Mouse (Mus musculus) embryonic facial prominence, embryonic 11.5 days (tissue): ENCODE results near the gene Tiparp. TPM values are rescaled to one million over a fixed set of nuclear protein-coding genes. Genes with fewer than 3 reads are reported as not detected.

ENCODE experiments used
- ATAC-seq: fragments of 200-750 bp; cut with Nextera tagmentation; replicated peaks from 2 replicates; pipeline ENCODE4 v1.8.0; 2017; ENCODE audit warnings: low read depth; ENCODE audit not compliant: insufficient number of reproducible peaks, low FRiP score, low TSS enrichment
- DNase-seq: peaks from one replicate; pipeline ENCODE4 v3.0.0-alpha.2; 2015; ENCODE audit warnings: low spot score
- H3K27ac ChIP-seq: fragments of 300-500 bp; sonication (generic); replicated peaks from 2 replicates; pipeline ENCODE4 v1.5.1; 2014; ENCODE audit warnings: mild to moderate bottlenecking, low read depth, low read length, control low read depth
- H3K27me3 ChIP-seq: fragments of 300-500 bp; sonication (generic); 2 replicates; pipeline ENCODE4 v1.6.1; 2014; ENCODE audit warnings: mild to moderate bottlenecking, low read length, moderate library complexity, mixed read lengths; ENCODE audit not compliant: control insufficient read depth, insufficient read depth
- H3K36me3 ChIP-seq: fragments of 300-500 bp; sonication (generic); replicated peaks from 2 replicates; pipeline ENCODE4 v1.6.1; 2014; ENCODE audit warnings: low read depth, mild to moderate bottlenecking, low read length, moderate library complexity, mixed read lengths; ENCODE audit not compliant: control insufficient read depth, insufficient read depth
- H3K4me1 ChIP-seq: fragments of 300-500 bp; sonication (generic); 2 replicates; pipeline ENCODE4 v1.6.1; 2014; ENCODE audit warnings: low read length, mixed read lengths; ENCODE audit not compliant: control insufficient read depth, insufficient read depth
- H3K4me2 ChIP-seq: fragments of 300-500 bp; sonication (generic); 2 replicates; pipeline ENCODE4 v1.6.1; 2014; ENCODE audit warnings: low read depth, mild to moderate bottlenecking, control low read depth, low read length, moderate library complexity
- H3K4me3 ChIP-seq: fragments of 300-500 bp; sonication (generic); 2 replicates; pipeline ENCODE4 v1.5.1; 2014; ENCODE audit warnings: low read depth, low read length, control low read depth
- H3K9ac ChIP-seq: fragments of 300-500 bp; sonication (generic); replicated peaks from 2 replicates; pipeline ENCODE4 v1.6.1; 2014; ENCODE audit warnings: mild to moderate bottlenecking, control low read depth, low read length
- H3K9me3 ChIP-seq: fragments of 300-500 bp; sonication (generic); replicated peaks from 2 replicates; pipeline ENCODE4 v1.6.1; 2016; ENCODE audit warnings: mild to moderate bottlenecking, low read length, inconsistent platforms, mixed read lengths; ENCODE audit not compliant: control insufficient read depth
- WGBS: fragments of 180-500 bp; shearing (Covaris S2); extraction: QIAGEN DNeasy Blood & Tissue Kit; methylation state at CpG from one replicate; pipeline ENCODE4 v1.1.7; 2014; 5-methylcytosine and 5-hydroxymethylcytosine counted together
- polyA plus RNA-seq: library from polyadenylated mRNA; unstranded; fragments of >200 nt; fragmentation: Nextera tagmentation; extraction: Ambion mirVana; gene quantifications from 2 replicates; pipeline ENCODE4 v1.2.1, GENCODE M21; 2014

The Tiparp gene
- polyA plus RNA-seq, 1 experiment from 2014 or later = 39.7 TPM

DNA sequence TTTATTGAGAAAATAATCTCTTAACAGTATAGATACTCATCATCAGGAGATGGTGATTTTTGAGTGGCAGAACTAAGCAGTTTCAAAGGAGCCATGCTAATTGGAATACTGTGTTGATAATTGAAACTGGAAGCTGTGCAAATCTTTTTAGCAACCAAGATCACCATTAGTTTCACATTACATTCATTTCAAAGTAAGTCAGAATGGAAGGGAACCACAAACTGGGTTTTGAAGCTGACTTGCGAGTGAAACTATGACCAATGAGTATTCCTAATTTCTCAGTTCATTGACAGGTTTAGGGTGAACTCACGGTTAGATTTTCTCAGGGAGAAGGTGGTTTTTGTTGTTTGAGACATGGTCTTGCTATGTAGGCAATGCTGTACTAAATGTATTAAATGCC is 6.3 kb downstream of the Tiparp start:
- Histone ChIP-seq H3K9me3 (no peaks in the 10 kb centered on the region), H3K36me3 (no peaks in the 10 kb centered on the region), H3K4me3 (no peak overlapping the region), H3K27me3 (no peaks in the 10 kb centered on the region), H3K27ac (no peak overlapping the region), H3K4me2 (no peak overlapping the region), H3K4me1 (no peaks in the 10 kb centered on the region), H3K9ac (no peak overlapping the region)
- DNase-seq (no peak), ATAC-seq (no peak)
- WGBS = 55% methylated on average over 2 of the region's 2 CpGs

- Histone ChIP-seq H3K27me3 (no peaks in the 10 kb centered on the region), H3K4me1 (no peaks in the 10 kb centered on the region), H3K4me3 (no peak overlapping the region), H3K4me2 (no peak overlapping the region), H3K9me3 (no peaks in the 10 kb centered on the region), H3K36me3 (no peaks in the 10 kb centered on the region), H3K27ac (no peak overlapping the region), H3K9ac (no peak overlapping the region)
- ATAC-seq (no peak), DNase-seq (no peak)
These were observed 7.0 kb downstream of the Tiparp start for GRCm38 (mm10) chr3:65535087-65535761.

DNA sequence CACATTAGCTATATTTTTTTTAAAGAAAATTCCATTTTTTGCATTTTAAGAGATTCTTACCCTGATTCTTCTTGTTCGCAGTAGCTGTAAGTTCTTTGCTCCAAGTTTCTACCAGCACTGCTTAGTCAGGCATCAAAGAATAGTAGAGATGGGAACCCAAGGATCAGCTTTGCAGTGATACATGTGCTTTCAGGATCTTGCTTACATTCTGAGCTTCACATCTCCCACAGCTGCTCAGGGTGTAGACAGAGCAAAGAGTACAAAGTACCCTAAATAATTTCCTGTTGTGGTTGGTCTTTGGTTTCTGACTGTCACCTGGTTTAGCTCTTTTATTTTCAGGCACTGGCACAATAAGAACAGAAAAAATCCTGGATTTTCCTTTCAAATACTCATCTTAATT is 9.1 kb downstream of the Tiparp start:
- Histone ChIP-seq H3K9me3 (no peaks in the 10 kb centered on the region), H3K36me3 (no peaks in the 10 kb centered on the region), H3K9ac (no peak overlapping the region), H3K4me1 (no peaks in the 10 kb centered on the region), H3K27me3 (no peaks in the 10 kb centered on the region), H3K4me2 (no peak overlapping the region), H3K4me3 (no peak overlapping the region), H3K27ac (no peak overlapping the region)
- ATAC-seq (no peak), DNase-seq (no peak)
- 49% methylated on average over 1 of the region's 1 CpGs for whole genome bisulfite sequencing

DNA sequence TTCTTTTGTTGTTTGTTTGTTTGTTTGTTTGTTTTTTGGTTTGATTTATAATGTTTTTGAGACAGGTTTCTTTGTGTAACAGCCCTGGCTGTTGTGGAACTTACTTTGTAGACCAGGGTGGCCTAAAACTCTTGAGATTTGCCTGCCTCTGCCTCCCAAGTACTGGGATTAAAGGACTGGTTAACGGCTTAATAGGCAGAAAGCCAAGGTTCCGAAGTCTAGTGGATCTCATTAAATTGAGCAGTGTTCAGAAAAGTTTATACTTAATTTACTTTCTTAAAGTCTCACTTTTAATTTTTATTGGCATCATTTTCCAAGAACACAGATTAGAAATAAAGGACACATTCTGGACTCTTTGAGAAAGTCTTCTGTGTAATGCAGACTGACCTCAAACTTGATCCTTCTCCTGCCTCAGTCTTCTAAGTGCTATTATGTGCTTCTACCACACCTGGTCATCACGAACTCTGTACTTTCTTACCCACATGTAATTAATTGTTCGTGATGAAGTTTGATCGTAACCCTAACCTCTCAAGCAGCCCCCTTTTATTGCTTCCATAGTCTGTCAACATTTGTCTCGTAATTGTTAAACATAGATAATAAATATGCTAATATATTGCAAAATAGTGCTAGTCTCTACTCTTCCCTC is 12.8 kb downstream of the Tiparp start:
- no peak overlapping the region for H3K9ac ChIP-seq
- DNase-seq (no peak), ATAC-seq (no peak)
- H3K4me3 ChIP-seq = no peak overlapping the region
- no peaks in the 10 kb centered on the region for H3K9me3 ChIP-seq
- WGBS = 80% methylated on average over 6 of the region's 6 CpGs
- H3K27ac ChIP-seq = no peak overlapping the region
- H3K36me3 ChIP-seq = no peaks in the 10 kb centered on the region
- no peaks in the 10 kb centered on the region for H3K27me3 ChIP-seq
- no peaks in the 10 kb centered on the region for H3K4me1 ChIP-seq
- H3K4me2 ChIP-seq = no peak overlapping the region

GRCm38 (mm10) chr3:65541552-65541935 is 13.3 kb downstream of the Tiparp start:
- Histone ChIP-seq H3K4me2 (no peak overlapping the region), H3K4me1 (no peaks in the 10 kb centered on the region), H3K27ac (no peak overlapping the region), H3K27me3 (no peaks in the 10 kb centered on the region), H3K9ac (no peak overlapping the region), H3K9me3 (no peaks in the 10 kb centered on the region), H3K4me3 (no peak overlapping the region), H3K36me3 (no peaks in the 10 kb centered on the region)
- DNase-seq (no peak), ATAC-seq (no peak)
- WGBS = 40% methylated on average over 4 of the region's 4 CpGs

DNA sequence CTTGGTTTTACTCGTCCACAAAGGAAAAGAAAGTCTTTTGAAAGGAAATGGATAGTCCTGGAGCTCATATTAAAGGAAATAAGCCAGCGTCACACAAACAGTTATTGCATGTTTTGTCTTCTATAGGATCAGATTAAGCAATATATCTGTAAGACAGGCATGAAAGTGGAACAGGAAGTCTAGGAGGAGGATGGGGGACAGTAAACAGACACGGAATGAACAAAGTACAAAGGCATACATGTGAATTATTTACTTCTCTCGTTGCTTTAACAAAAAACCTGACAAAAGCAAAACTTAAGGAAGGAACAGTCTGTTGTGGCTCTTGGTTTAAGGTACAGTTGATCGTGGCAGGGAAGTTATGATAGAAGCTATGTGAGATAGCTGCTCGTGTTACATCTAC is 21.6 kb downstream of the Tiparp start:
- Histone ChIP-seq H3K36me3 (no peaks in the 10 kb centered on the region), H3K4me2 (no peak overlapping the region), H3K9me3 (no peaks in the 10 kb centered on the region), H3K27me3 (no peaks in the 10 kb centered on the region), H3K4me1 (no peaks in the 10 kb centered on the region), H3K4me3 (no peak overlapping the region), H3K9ac (no peak overlapping the region), H3K27ac (no peak overlapping the region)
- 86% methylated on average over 6 of the region's 6 CpGs for WGBS
- DNase-seq (no peak), ATAC-seq (no peak)

GRCm38 (mm10) chr3:65551065-65551464 is 22.9 kb downstream of the Tiparp start:
- H3K4me3 ChIP-seq = no peak overlapping the region
- no peak overlapping the region for H3K9ac ChIP-seq
- no peaks in the 10 kb centered on the region for H3K4me1 ChIP-seq
- no peaks in the 10 kb centered on the region for H3K36me3 ChIP-seq
- WGBS = 74% methylated on average over 5 of the region's 5 CpGs
- no peak overlapping the region for H3K27ac ChIP-seq
- no peak for DNase-seq
- no peak for ATAC-seq
- H3K27me3 ChIP-seq = no peaks in the 10 kb centered on the region
- no peak overlapping the region for H3K4me2 ChIP-seq
- H3K9me3 ChIP-seq = no peaks in the 10 kb centered on the region

- Histone ChIP-seq H3K27ac (no peak overlapping the region), H3K36me3 (no peaks in the 10 kb centered on the region), H3K9ac (no peak overlapping the region), H3K27me3 (no peaks in the 10 kb centered on the region), H3K4me3 (no peak overlapping the region), H3K4me1 (no peaks in the 10 kb centered on the region), H3K9me3 (no peaks in the 10 kb centered on the region), H3K4me2 (no peak overlapping the region)
- WGBS = 98% methylated on average over 2 of the region's 2 CpGs
- no peak for DNase-seq
- ATAC-seq = no peak
These were observed 26.4 kb downstream of the Tiparp start for GRCm38 (mm10) chr3:65554633-65555032.
